Mouse (Mus musculus): ENCODE data around the gene Mpp1. TPM values are rescaled to one million over a fixed set of nuclear protein-coding genes. Genes with fewer than 3 reads are reported as not detected.

Gene Mpp1
- total and polyA plus RNA-seq, 3 experiments = 14.3 to 263 (median 54.1) TPM

DNA sequence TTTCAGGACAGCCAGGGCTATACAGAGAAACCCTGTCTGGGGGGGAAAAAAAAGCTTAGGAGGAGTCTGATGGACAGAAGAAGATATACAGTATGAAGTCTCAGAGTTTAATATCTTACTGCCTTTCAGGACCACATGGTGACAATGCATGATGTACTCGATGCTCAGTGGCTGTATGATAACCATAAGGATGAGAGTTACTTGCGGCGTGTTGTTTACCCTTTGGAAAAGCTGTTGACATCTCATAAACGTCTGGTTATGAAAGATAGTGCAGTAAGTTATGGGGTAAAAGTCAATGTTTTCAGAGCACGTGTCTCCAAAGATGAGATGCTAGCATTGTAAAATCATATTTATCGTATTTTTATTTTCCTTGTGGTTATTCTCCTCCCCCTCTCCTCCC, 28.5 kb downstream of the Mpp1 start:
- H3K9me3 ChIP-seq (replicated peaks; ENCODE audit: insufficient read depth, low read length) = no peaks in the 10 kb centered on the region
- peaks cover 29% of the 10 kb centered on the region for H3K79me2 ChIP-seq (ENCODE audit: control insufficient read depth, insufficient read depth, low read length, poor library complexity)
- no peak overlapping the region for H3K9ac ChIP-seq (ENCODE audit: control insufficient read depth, low read depth, low read length, poor library complexity, severe bottlenecking)
- peaks cover 23 to 33% of the 10 kb centered on the region in 2 experiments for H3K36me3 ChIP-seq (ENCODE audit: control insufficient read depth in 1 of 2, insufficient read depth in 2 of 2, low read length in 2 of 2)
- H3K4me1 ChIP-seq (ENCODE audit: control insufficient read depth in 1 of 2, insufficient read depth in 2 of 2, low read length in 2 of 2) = peaks cover 0 to 4% of the 10 kb centered on the region in 2 experiments; a peak in 3 of 4 replicates
- no peak overlapping the region for H3K4me3 ChIP-seq (ENCODE audit: control insufficient read depth in 1 of 2, insufficient read depth in 1 of 2, low read depth in 2 of 2, low read length in 2 of 2)
- TF ChIP-seq USF2 (IDR thresholded peaks at IDR 0.05; ENCODE audit: borderline replicate concordance in 1 of 2, insufficient read depth in 1 of 2, low read depth in 1 of 2, low read length in 2 of 2) (no peak), ZKSCAN1 (IDR thresholded peaks at IDR 0.05; ENCODE audit: low read depth, low read length) (no peak), MYB (IDR thresholded peaks at IDR 0.05; ENCODE audit: low read depth, low read length) (no peak), GATA1 (IDR thresholded peaks at IDR 0.05; ENCODE audit: low read depth, low read length) (no peak), RAD21 (IDR thresholded peaks at IDR 0.05; ENCODE audit: low read depth, low read length) (no peak), POLR2AphosphoS5 (IDR thresholded peaks at IDR 0.05; ENCODE audit: borderline replicate concordance, low read depth, low read length) (no peak)
- H3K27me3 ChIP-seq (ENCODE audit: control insufficient read depth in 1 of 2, insufficient read depth in 2 of 2, low read length in 2 of 2) = no peaks in the 10 kb centered on the region
- no peak overlapping the region for H3K27ac ChIP-seq (ENCODE audit: control insufficient read depth, low read depth, low read length)
- no peak for DNase-seq (ENCODE audit: low read depth, low spot score)

DNA sequence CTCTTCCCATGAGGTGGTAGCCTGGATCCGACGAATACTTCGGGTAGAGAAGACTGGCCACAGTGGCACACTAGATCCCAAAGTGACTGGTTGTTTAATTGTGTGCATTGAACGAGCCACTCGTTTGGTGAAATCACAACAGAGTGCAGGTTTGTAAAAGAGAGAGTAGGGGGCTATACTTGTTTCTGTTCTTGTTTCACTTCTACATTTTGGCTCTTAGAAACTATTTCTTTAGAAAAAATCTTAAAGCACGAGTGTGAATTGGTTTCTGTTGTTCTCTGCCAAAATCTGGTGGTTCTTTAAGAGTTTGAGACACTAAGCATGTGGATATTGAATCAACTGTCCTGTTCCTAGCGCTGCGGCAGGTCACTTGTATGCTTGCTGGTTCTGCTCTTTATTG, 32.0 kb downstream of the Mpp1 start:
- H3K36me3 ChIP-seq (ENCODE audit: control insufficient read depth in 1 of 2, insufficient read depth in 2 of 2, low read length in 2 of 2) = peaks cover 18 to 29% of the 10 kb centered on the region in 2 experiments
- no peaks in the 10 kb centered on the region for H3K9me3 ChIP-seq (replicated peaks; ENCODE audit: insufficient read depth, low read length)
- H3K4me1 ChIP-seq (ENCODE audit: control insufficient read depth in 1 of 2, insufficient read depth in 2 of 2, low read length in 2 of 2) = peaks cover 0 to 4% of the 10 kb centered on the region in 2 experiments; a peak in 3 of 4 replicates
- H3K9ac ChIP-seq (ENCODE audit: control insufficient read depth, low read depth, low read length, poor library complexity, severe bottlenecking) = no peak overlapping the region
- DNase-seq (ENCODE audit: low read depth, low spot score) = no peak
- no peak overlapping the region; a peak in 2 of 4 replicates for H3K4me3 ChIP-seq (ENCODE audit: control insufficient read depth in 1 of 2, insufficient read depth in 1 of 2, low read depth in 2 of 2, low read length in 2 of 2)
- TF ChIP-seq ZMIZ1 (IDR thresholded peaks at IDR 0.05; ENCODE audit: low read depth, low read length) = no peak
- no peak for TF ChIP-seq ZKSCAN1 (IDR thresholded peaks at IDR 0.05; ENCODE audit: low read depth, low read length)
- TF ChIP-seq MYB (IDR thresholded peaks at IDR 0.05; ENCODE audit: low read depth, low read length) = no peak
- TF ChIP-seq SMC3 (IDR thresholded peaks at IDR 0.05; ENCODE audit: low read depth, low read length) = no peak
- TF ChIP-seq CHD2 (IDR thresholded peaks at IDR 0.05; ENCODE audit: low read length) = no peak
- no peak for TF ChIP-seq RCOR1 (IDR thresholded peaks at IDR 0.05; ENCODE audit: low read depth, low read length)
- TF ChIP-seq NRF1 (IDR thresholded peaks at IDR 0.05; ENCODE audit: insufficient read depth, low read depth, low read length, poor library complexity, severe bottlenecking) = no peak
- no peak for TF ChIP-seq TCF12 (IDR thresholded peaks at IDR 0.05; ENCODE audit: low read depth, low read length)
- no peak for TF ChIP-seq ZC3H11A (IDR thresholded peaks at IDR 0.05; ENCODE audit: low read depth, low read length)
- TF ChIP-seq MAX (IDR thresholded peaks at IDR 0.05; ENCODE audit: low read length) = no peak
- TF ChIP-seq RAD21 (IDR thresholded peaks at IDR 0.05; ENCODE audit: low read depth, low read length) = no peak
- no peak for TF ChIP-seq KAT2A (conservative IDR thresholded peaks at IDR 0.05; ENCODE audit: low read depth, low read length)
- TF ChIP-seq ZNF384 (IDR thresholded peaks at IDR 0.05; ENCODE audit: low read depth, low read length) = no peak
- no peak for TF ChIP-seq SIN3A (IDR thresholded peaks at IDR 0.05; ENCODE audit: low read length)
- TF ChIP-seq MYC (IDR thresholded peaks at IDR 0.05; ENCODE audit: low read depth, low read length) = no peak
- no peak for TF ChIP-seq GATA1 (IDR thresholded peaks at IDR 0.05; ENCODE audit: low read depth, low read length)
- no peak for TF ChIP-seq UBTF (IDR thresholded peaks at IDR 0.05; ENCODE audit: borderline replicate concordance, insufficient read depth, low read depth, low read length)
- TF ChIP-seq ETS1 (IDR thresholded peaks at IDR 0.05; ENCODE audit: low read depth, low read length) = no peak
- no peak for TF ChIP-seq USF1 (IDR thresholded peaks at IDR 0.05; ENCODE audit: low read depth, low read length)
- no peak for TF ChIP-seq MAZ (IDR thresholded peaks at IDR 0.05; ENCODE audit: low read depth, low read length)
- H3K27ac ChIP-seq (ENCODE audit: control insufficient read depth, low read depth, low read length) = no peak overlapping the region
- no peaks in the 10 kb centered on the region for H3K27me3 ChIP-seq (ENCODE audit: control insufficient read depth in 1 of 2, insufficient read depth in 2 of 2, low read length in 2 of 2)
- peaks cover 40% of the 10 kb centered on the region for H3K79me2 ChIP-seq (ENCODE audit: control insufficient read depth, insufficient read depth, low read length, poor library complexity)

Data from MEL (cell line).